Mouse (Mus musculus): Measurements from ENCODE around the gene Retn. TPM values are rescaled to one million over a fixed set of nuclear protein-coding genes. Genes with fewer than 3 reads are reported as not detected.

Gene Retn
- polyA plus RNA-seq (2015; fragmentation: Nextera tagmentation; extraction: Ambion mirVana): not detected in 2 replicates

DNA sequence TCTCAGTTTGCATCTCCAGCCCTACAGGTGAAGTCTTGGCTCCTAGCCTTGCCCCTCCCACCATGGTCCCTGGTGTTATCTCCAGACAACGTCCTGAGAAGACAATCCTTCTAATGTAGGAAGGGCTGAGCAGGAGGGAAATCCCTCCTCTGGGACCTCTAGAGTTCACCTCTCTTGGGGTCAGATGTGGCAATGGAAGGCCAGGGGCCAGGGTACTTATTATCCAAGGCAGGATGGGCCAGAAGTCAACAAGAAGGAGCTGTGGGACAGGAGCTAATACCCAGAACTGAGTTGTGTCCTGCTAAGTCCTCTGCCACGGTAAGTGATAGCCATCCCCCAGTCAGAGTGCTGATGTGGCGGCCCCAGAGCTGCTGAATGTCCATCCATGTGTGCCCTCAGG, at the start of gene Retn:
Retn (plus strand) TSS at position 245 of the 400 bp plus-strand sequence.
- Histone ChIP-seq H3K4me1 (ENCODE audit: control insufficient read depth, insufficient read depth, low read length) (no peaks in the 10 kb centered on the region), H3K27me3 (ENCODE audit: control insufficient read depth, insufficient read depth, low read length) (no peaks in the 10 kb centered on the region), H3K4me3 (replicated peaks; ENCODE audit: low read length) (no peak within 1 kb of the TSS), H3K9ac (ENCODE audit: low read length) (no peak within 1 kb of the TSS), H3K4me2 (ENCODE audit: low read depth, low read length) (no peak within 1 kb of the TSS), H3K27ac (ENCODE audit: low read length) (no peak within 1 kb of the TSS), H3K9me3 (replicated peaks; ENCODE audit: control insufficient read depth, low read length) (no peaks in the 10 kb centered on the region), H3K36me3 (ENCODE audit: control insufficient read depth, insufficient read depth, low read length) (no peaks in the 10 kb centered on the region)
- WGBS: 52% methylated on average over 3 of the region's 3 CpGs
- no peak for ATAC-seq (ENCODE audit: insufficient read depth, low FRiP score)

GRCm38 (mm10) chr8:3606593-3606992, 49.0 kb upstream of the Retn start:
- WGBS: 66% methylated on average over 16 of the region's 16 CpGs
- Histone ChIP-seq H3K4me3 (replicated peaks; ENCODE audit: low read length) (no peak overlapping the region), H3K9me3 (replicated peaks; ENCODE audit: control insufficient read depth, low read length) (no peaks in the 10 kb centered on the region), H3K4me2 (ENCODE audit: low read depth, low read length) (no peak overlapping the region), H3K27ac (ENCODE audit: low read length) (no peak overlapping the region), H3K27me3 (ENCODE audit: control insufficient read depth, insufficient read depth, low read length) (no peaks in the 10 kb centered on the region), H3K4me1 (ENCODE audit: control insufficient read depth, insufficient read depth, low read length) (no peaks in the 10 kb centered on the region), H3K9ac (ENCODE audit: low read length) (no peak overlapping the region), H3K36me3 (ENCODE audit: control insufficient read depth, insufficient read depth, low read length) (peaks cover 11% of the 10 kb centered on the region)
- peak; percentile 38; the same call in 1 of the 2 replicates for ATAC-seq (ENCODE audit: insufficient read depth, low FRiP score)

DNA sequence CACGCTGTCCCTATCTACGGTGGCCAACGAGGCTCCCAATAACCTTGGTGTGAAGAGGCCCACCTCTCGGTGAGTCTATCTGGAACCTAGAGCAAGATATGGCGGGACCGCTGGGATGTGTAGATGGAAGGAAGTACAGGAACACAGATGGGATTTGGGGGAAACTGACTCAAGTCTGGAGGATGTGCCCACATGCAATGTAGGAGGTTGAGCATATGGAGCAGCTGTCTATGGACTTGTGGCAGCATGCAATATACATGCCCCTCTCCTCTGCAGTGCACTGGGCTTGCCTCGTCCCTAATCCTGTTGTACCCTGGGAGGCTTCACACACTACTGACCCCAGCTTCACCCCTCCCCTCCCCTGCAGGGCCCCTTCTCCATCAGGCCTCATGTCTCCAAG, 47.7 kb upstream of the Retn start:
- no peak overlapping the region for H3K4me2 ChIP-seq (ENCODE audit: low read depth, low read length)
- peaks cover 11% of the 10 kb centered on the region for H3K36me3 ChIP-seq (ENCODE audit: control insufficient read depth, insufficient read depth, low read length)
- no peak overlapping the region for H3K4me3 ChIP-seq (replicated peaks; ENCODE audit: low read length)
- ATAC-seq (ENCODE audit: insufficient read depth, low FRiP score): no peak
- H3K27ac ChIP-seq (ENCODE audit: low read length): no peak overlapping the region
- WGBS: 83% methylated on average over 6 of the region's 7 CpGs
- no peaks in the 10 kb centered on the region for H3K9me3 ChIP-seq (replicated peaks; ENCODE audit: control insufficient read depth, low read length)
- H3K27me3 ChIP-seq (ENCODE audit: control insufficient read depth, insufficient read depth, low read length): no peaks in the 10 kb centered on the region
- no peak overlapping the region for H3K9ac ChIP-seq (ENCODE audit: low read length)
- H3K4me1 ChIP-seq (ENCODE audit: control insufficient read depth, insufficient read depth, low read length): no peaks in the 10 kb centered on the region

- Histone ChIP-seq H3K9me3 (replicated peaks; ENCODE audit: control insufficient read depth, low read length) (no peaks in the 10 kb centered on the region), H3K27me3 (ENCODE audit: control insufficient read depth, insufficient read depth, low read length) (no peaks in the 10 kb centered on the region), H3K9ac (ENCODE audit: low read length) (peak overlapping the region; percentile 27; the same call in 1 of the 2 replicates), H3K4me3 (replicated peaks; ENCODE audit: low read length) (no peak overlapping the region), H3K27ac (ENCODE audit: low read length) (peak overlapping the region; percentile 56), H3K4me2 (ENCODE audit: low read depth, low read length) (no peak overlapping the region), H3K4me1 (ENCODE audit: control insufficient read depth, insufficient read depth, low read length) (no peaks in the 10 kb centered on the region), H3K36me3 (ENCODE audit: control insufficient read depth, insufficient read depth, low read length) (peaks cover 12% of the 10 kb centered on the region)
- WGBS: 71% methylated on average over 12 of the region's 12 CpGs
- ATAC-seq (ENCODE audit: insufficient read depth, low FRiP score): peak; percentile 6; the same call in 1 of the 2 replicates
These were observed 46.3 kb upstream of the Retn start for GRCm38 (mm10) chr8:3609046-3609815.

DNA sequence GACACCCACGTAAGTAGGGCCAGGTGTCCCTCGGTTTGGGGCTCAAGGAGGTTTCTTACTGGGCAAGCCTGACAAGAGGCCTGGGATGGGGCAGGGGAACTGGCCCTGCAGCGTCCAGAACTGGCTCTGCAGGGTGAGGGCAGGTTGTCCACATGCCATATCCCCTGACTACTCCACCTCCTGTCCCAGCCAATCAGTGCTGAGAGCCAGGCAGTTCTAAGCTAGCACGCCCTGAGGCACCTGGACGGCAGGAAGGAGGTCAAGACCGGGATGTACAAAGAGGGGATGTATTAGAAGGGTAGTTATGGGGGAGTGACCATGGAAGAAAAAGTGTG, 45.8 kb upstream of the Retn start:
- Histone ChIP-seq H3K27me3 (ENCODE audit: control insufficient read depth, insufficient read depth, low read length) (no peaks in the 10 kb centered on the region), H3K9me3 (replicated peaks; ENCODE audit: control insufficient read depth, low read length) (no peaks in the 10 kb centered on the region), H3K4me2 (ENCODE audit: low read depth, low read length) (no peak overlapping the region), H3K9ac (ENCODE audit: low read length) (no peak overlapping the region), H3K36me3 (ENCODE audit: control insufficient read depth, insufficient read depth, low read length) (peaks cover 17% of the 10 kb centered on the region), H3K4me1 (ENCODE audit: control insufficient read depth, insufficient read depth, low read length) (no peaks in the 10 kb centered on the region), H3K27ac (ENCODE audit: low read length) (peak overlapping the region; percentile 56; the same call in 1 of the 2 replicates), H3K4me3 (replicated peaks; ENCODE audit: low read length) (no peak overlapping the region)
- peak; percentile 31; the same call in 1 of the 2 replicates for ATAC-seq (ENCODE audit: insufficient read depth, low FRiP score)
- 63% methylated on average over 6 of the region's 6 CpGs for WGBS

- Histone ChIP-seq H3K4me3 (replicated peaks; ENCODE audit: low read length) (peak within 1 kb of the TSS; percentile 95), H3K9ac (ENCODE audit: low read length) (peak within 1 kb of the TSS; percentile 85), H3K27me3 (ENCODE audit: control insufficient read depth, insufficient read depth, low read length) (no peaks in the 10 kb centered on the region), H3K36me3 (ENCODE audit: control insufficient read depth, insufficient read depth, low read length) (peaks cover 15% of the 10 kb centered on the region; the same call in 1 of the 2 replicates), H3K9me3 (replicated peaks; ENCODE audit: control insufficient read depth, low read length) (no peaks in the 10 kb centered on the region), H3K4me1 (ENCODE audit: control insufficient read depth, insufficient read depth, low read length) (peaks cover 12% of the 10 kb centered on the region), H3K27ac (ENCODE audit: low read length) (no peak within 1 kb of the TSS), H3K4me2 (ENCODE audit: low read depth, low read length) (peak within 1 kb of the TSS; percentile 96)
- WGBS: under 1% methylated on average over 37 of the region's 37 CpGs
- peak; percentile 99 for ATAC-seq (ENCODE audit: insufficient read depth, low FRiP score)
These were observed 34.2 kb upstream of the Retn start, which contains the start of the genes Xab2 and Pet100 for GRCm38 (mm10) chr8:3621199-3621970. TSS of gene Xab2 (minus strand) at chr8:3621316. TSS of gene Pet100 (plus strand) at chr8:3621548.

- Histone ChIP-seq H3K27ac (ENCODE audit: low read length) (no peak overlapping the region), H3K27me3 (ENCODE audit: control insufficient read depth, insufficient read depth, low read length) (no peaks in the 10 kb centered on the region), H3K9ac (ENCODE audit: low read length) (peak overlapping the region; percentile 81; the same call in 1 of the 2 replicates), H3K9me3 (replicated peaks; ENCODE audit: control insufficient read depth, low read length) (no peaks in the 10 kb centered on the region), H3K4me2 (ENCODE audit: low read depth, low read length) (peak overlapping the region; percentile 88), H3K4me3 (replicated peaks; ENCODE audit: low read length) (peak overlapping the region; percentile 95), H3K36me3 (ENCODE audit: control insufficient read depth, insufficient read depth, low read length) (peaks cover 11% of the 10 kb centered on the region; the same call in 1 of the 2 replicates), H3K4me1 (ENCODE audit: control insufficient read depth, insufficient read depth, low read length) (peaks cover 12% of the 10 kb centered on the region)
- 65% methylated on average over 8 of the region's 8 CpGs for WGBS
- no peak for ATAC-seq (ENCODE audit: insufficient read depth, low FRiP score)
These were observed 33.5 kb upstream of the Retn start for GRCm38 (mm10) chr8:3622119-3622518.

GRCm38 (mm10) chr8:3625445-3625844, 30.1 kb upstream of the Retn start, which contains the start of gene Pcp2:
TSS of gene Pcp2 (minus strand) at chr8:3625545.
- 45% methylated on average over 1 of the region's 1 CpGs for WGBS
- H3K4me1 ChIP-seq (ENCODE audit: control insufficient read depth, insufficient read depth, low read length): peaks cover 6% of the 10 kb centered on the region
- H3K36me3 ChIP-seq (ENCODE audit: control insufficient read depth, insufficient read depth, low read length): no peaks in the 10 kb centered on the region
- no peak within 1 kb of the TSS for H3K4me2 ChIP-seq (ENCODE audit: low read depth, low read length)
- H3K27me3 ChIP-seq (ENCODE audit: control insufficient read depth, insufficient read depth, low read length): no peaks in the 10 kb centered on the region
- no peaks in the 10 kb centered on the region for H3K9me3 ChIP-seq (replicated peaks; ENCODE audit: control insufficient read depth, low read length)
- no peak within 1 kb of the TSS for H3K9ac ChIP-seq (ENCODE audit: low read length)
- no peak within 1 kb of the TSS for H3K4me3 ChIP-seq (replicated peaks; ENCODE audit: low read length)
- H3K27ac ChIP-seq (ENCODE audit: low read length): no peak within 1 kb of the TSS
- ATAC-seq (ENCODE audit: insufficient read depth, low FRiP score): no peak

- no peak for ATAC-seq (ENCODE audit: insufficient read depth, low FRiP score)
- Histone ChIP-seq H3K4me1 (ENCODE audit: control insufficient read depth, insufficient read depth, low read length) (peaks cover 4% of the 10 kb centered on the region; the same call in 1 of the 2 replicates), H3K27ac (ENCODE audit: low read length) (no peak overlapping the region), H3K4me2 (ENCODE audit: low read depth, low read length) (no peak overlapping the region), H3K9ac (ENCODE audit: low read length) (no peak overlapping the region), H3K4me3 (replicated peaks; ENCODE audit: low read length) (no peak overlapping the region), H3K9me3 (replicated peaks; ENCODE audit: control insufficient read depth, low read length) (no peaks in the 10 kb centered on the region), H3K36me3 (ENCODE audit: control insufficient read depth, insufficient read depth, low read length) (no peaks in the 10 kb centered on the region), H3K27me3 (ENCODE audit: control insufficient read depth, insufficient read depth, low read length) (no peaks in the 10 kb centered on the region)
- WGBS: 51% methylated on average over 5 of the region's 5 CpGs
These were observed 28.6 kb upstream of the Retn start for GRCm38 (mm10) chr8:3626971-3627370.
